Mouse (Mus musculus) lung, embryonic 16.5 days (tissue): Measurements from ENCODE around the gene Tas2r124. TPM values are rescaled to one million over a fixed set of nuclear protein-coding genes. Genes with fewer than 3 reads are reported as not detected.

ENCODE experiments used
- ATAC-seq: fragments of 200-750 bp; cut with Nextera tagmentation; 2 replicates; pipeline ENCODE4 v1.8.0; 2017; ENCODE audit warnings: low read depth, mild to moderate bottlenecking, moderate library complexity
- H3K27ac ChIP-seq: fragments of 300-500 bp; sonication (generic); 2 replicates; pipeline ENCODE4 v1.5.1; 2014; ENCODE audit warnings: mild to moderate bottlenecking, control low read depth, low read length
- H3K27me3 ChIP-seq: fragments of 300-500 bp; sonication (generic); 2 replicates; pipeline ENCODE4 v1.6.1; 2014; ENCODE audit warnings: low read depth, low read length, mixed read lengths; ENCODE audit not compliant: control insufficient read depth, insufficient read depth
- H3K36me3 ChIP-seq: fragments of 300-500 bp; sonication (generic); 2 replicates; pipeline ENCODE4 v1.6.1; 2014; ENCODE audit warnings: low read length; ENCODE audit not compliant: control insufficient read depth, insufficient read depth
- H3K4me1 ChIP-seq: fragments of 300-500 bp; sonication (generic); replicated peaks from 2 replicates; pipeline ENCODE4 v1.6.1; 2014; ENCODE audit warnings: low read length, mixed read lengths; ENCODE audit not compliant: control insufficient read depth, insufficient read depth
- H3K4me2 ChIP-seq: fragments of 300-500 bp; sonication (generic); 2 replicates; pipeline ENCODE4 v1.6.1; 2014; ENCODE audit warnings: low read depth, low read length, control low read depth
- H3K4me3 ChIP-seq: fragments of 300-500 bp; sonication (generic); 2 replicates; pipeline ENCODE4 v1.5.1; 2014; ENCODE audit warnings: mild to moderate bottlenecking, low read length, control low read depth
- H3K9ac ChIP-seq: fragments of 300-500 bp; sonication (generic); 2 replicates; pipeline ENCODE4 v1.6.1; 2014; ENCODE audit warnings: low read length, control low read depth
- H3K9me3 ChIP-seq: fragments of 300-500 bp; sonication (generic); 2 replicates; pipeline ENCODE4 v1.6.1; 2016; ENCODE audit warnings: low read length; ENCODE audit not compliant: control insufficient read depth
- WGBS: fragments of 180-500 bp; shearing (Covaris S2); extraction: QIAGEN DNeasy Blood & Tissue Kit; methylation state at CpG from one replicate; pipeline ENCODE4 v1.1.7; 2014; 5-methylcytosine and 5-hydroxymethylcytosine counted together
- polyA plus RNA-seq: library from polyadenylated mRNA; unstranded; fragments of >200 nt; fragmentation: Nextera tagmentation; extraction: Ambion mirVana; gene quantifications from 2 replicates; pipeline ENCODE4 v1.2.1, GENCODE M21; 2015

Tas2r124 gene
- not detected in 2 replicates for polyA plus RNA-seq

DNA sequence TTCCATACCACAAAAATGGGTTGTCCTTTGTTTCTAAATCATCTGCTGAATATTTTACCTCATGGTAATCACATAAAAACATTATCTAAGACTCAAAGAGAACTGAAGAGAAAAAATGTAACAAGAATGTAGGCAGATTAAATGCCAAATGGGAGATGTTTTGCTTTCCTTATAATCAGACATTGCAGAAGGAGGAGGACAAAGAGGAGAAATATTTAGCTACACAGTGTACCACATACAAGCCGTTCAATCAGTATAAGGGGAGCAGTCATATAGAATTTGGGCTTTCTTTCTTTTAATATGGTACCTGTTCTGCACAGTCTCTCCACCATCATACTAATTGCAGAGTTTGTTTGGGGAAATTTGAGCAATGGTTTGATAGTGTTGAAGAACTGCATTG lies at the start of gene Tas2r124:
Gene Tas2r124 (plus strand): TSS at position 301 of the 400 bp plus-strand sequence.
- H3K27ac ChIP-seq: no peak within 1 kb of the TSS
- 76% methylated on average over 1 of the region's 1 CpGs for WGBS

DNA sequence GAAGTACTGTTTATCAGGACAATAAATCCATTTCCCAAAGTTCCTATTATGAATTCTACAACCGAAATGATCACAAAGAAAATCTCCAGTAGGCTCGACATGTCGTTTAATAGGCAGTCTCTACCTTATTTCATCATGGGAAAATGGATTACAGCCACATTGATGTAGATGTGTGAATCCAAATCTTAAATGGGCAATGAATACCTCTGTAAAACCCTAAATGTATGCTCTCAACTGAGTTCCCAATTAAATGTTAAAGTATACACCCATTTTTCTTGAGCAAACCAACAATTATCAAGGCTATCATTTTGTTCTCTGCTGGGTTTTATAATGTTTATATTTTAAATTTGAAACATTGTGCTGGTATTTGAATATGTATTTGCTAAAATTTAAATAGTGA lies 42.7 kb upstream of the Tas2r124 start, which contains the start of gene Tas2r122:
Gene Tas2r122 (minus strand): TSS at position 101 of the 400 bp plus-strand sequence.
- H3K9ac ChIP-seq: no peak within 1 kb of the TSS
- no peaks in the 10 kb centered on the region for H3K27me3 ChIP-seq
- no peaks in the 10 kb centered on the region for H3K4me1 ChIP-seq
- WGBS: 74% methylated on average over 3 of the region's 3 CpGs
- H3K4me3 ChIP-seq: no peak within 1 kb of the TSS
- no peak for ATAC-seq
- H3K9me3 ChIP-seq: no peaks in the 10 kb centered on the region; the same call in 1 of the 2 replicates
- H3K36me3 ChIP-seq: no peaks in the 10 kb centered on the region
- no peak within 1 kb of the TSS for H3K4me2 ChIP-seq
- no peak within 1 kb of the TSS for H3K27ac ChIP-seq

More for the DNA sequence above, at the start of gene Tas2r124:
- H3K4me1 ChIP-seq: no peaks in the 10 kb centered on the region
- H3K36me3 ChIP-seq: no peaks in the 10 kb centered on the region
- H3K4me3 ChIP-seq: no peak within 1 kb of the TSS
- no peaks in the 10 kb centered on the region for H3K9me3 ChIP-seq
- no peak for ATAC-seq
- no peak within 1 kb of the TSS for H3K9ac ChIP-seq
- no peak within 1 kb of the TSS for H3K4me2 ChIP-seq
- no peaks in the 10 kb centered on the region for H3K27me3 ChIP-seq

DNA sequence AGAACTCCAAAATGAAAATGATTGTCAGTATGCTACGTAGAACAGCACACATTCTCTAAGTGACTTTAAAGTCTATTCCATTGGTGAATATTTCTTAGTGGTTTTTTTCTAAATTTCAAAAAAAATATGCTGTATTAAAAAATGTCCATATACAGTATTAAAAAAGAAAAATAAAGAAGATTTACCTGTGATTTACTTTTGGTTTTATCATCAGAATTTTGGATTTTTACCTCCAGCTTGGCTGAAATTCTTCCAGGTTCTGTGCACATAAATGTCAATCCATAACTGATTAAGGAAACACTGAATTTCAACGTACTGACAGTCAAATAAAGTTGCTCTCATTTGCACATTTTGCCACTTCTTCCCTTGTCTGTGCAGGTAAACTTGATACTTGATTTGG lies 16.6 kb upstream of the Tas2r124 start, which contains the start of gene Tas2r115:
Gene Tas2r115 (minus strand): TSS at position 101 of the 400 bp plus-strand sequence.
- Histone ChIP-seq H3K9me3 (no peaks in the 10 kb centered on the region), H3K4me3 (no peak within 1 kb of the TSS), H3K4me1 (no peaks in the 10 kb centered on the region), H3K36me3 (no peaks in the 10 kb centered on the region), H3K9ac (no peak within 1 kb of the TSS), H3K27me3 (no peaks in the 10 kb centered on the region), H3K4me2 (no peak within 1 kb of the TSS), H3K27ac (no peak within 1 kb of the TSS)
- no peak for ATAC-seq
- 55% methylated on average over 2 of the region's 2 CpGs for WGBS

DNA sequence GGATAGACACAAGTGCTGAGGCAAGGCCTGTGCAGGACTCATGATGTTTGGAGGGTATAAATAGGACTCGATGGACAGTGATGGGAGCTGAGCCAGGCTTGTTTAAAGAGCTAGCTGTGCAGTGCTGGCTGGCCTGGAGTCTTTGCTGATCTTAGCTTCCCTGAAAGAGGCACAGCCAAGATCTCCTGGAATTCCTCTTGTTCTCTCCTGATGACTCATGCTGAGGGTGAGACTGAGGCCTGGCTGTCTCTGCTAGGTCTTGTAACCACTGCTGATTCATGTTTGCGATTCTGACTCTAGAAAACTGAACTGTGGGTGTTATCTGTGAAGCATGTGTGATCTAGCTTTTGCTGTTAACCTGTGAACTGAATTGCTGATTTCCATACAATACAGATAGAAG lies 4.3 kb upstream of the Tas2r124 start:
- H3K36me3 ChIP-seq: no peaks in the 10 kb centered on the region
- H3K4me3 ChIP-seq: no peak overlapping the region
- no peak overlapping the region for H3K27ac ChIP-seq
- 86% methylated on average over 2 of the region's 2 CpGs for WGBS
- H3K9ac ChIP-seq: no peak overlapping the region
- H3K4me2 ChIP-seq: no peak overlapping the region
- no peak for ATAC-seq
- no peaks in the 10 kb centered on the region for H3K4me1 ChIP-seq
- H3K27me3 ChIP-seq: no peaks in the 10 kb centered on the region
- no peaks in the 10 kb centered on the region for H3K9me3 ChIP-seq

DNA sequence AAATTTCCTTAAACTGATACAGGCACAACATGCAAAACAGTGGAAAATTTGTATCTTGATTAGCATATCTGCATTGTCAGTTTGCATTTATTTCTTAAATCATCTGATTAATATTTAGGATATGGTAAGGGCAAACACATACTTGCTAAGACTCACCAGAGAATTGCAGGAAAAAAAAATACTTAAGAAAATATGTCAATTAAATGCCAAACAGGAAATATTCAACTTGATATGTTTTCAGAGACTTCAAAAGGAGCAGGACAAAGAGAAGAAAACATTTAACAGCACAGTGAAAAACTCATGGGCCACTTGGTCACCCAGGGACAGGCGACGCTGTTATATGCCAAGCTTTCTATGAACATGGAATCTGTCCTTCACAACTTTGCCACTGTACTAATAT lies 7.3 kb downstream of the Tas2r124 start, which contains the start of gene Tas2r102:
Gene Tas2r102 (plus strand): TSS at position 301 of the 400 bp plus-strand sequence.
- no peak within 1 kb of the TSS for H3K27ac ChIP-seq
- no peaks in the 10 kb centered on the region for H3K36me3 ChIP-seq
- H3K9ac ChIP-seq: no peak within 1 kb of the TSS
- H3K4me1 ChIP-seq: no peaks in the 10 kb centered on the region
- ATAC-seq: no peak
- 81% methylated on average over 2 of the region's 2 CpGs for WGBS
- H3K27me3 ChIP-seq: no peaks in the 10 kb centered on the region
- H3K9me3 ChIP-seq: no peaks in the 10 kb centered on the region
- H3K4me2 ChIP-seq: no peak within 1 kb of the TSS
- no peak within 1 kb of the TSS for H3K4me3 ChIP-seq

DNA sequence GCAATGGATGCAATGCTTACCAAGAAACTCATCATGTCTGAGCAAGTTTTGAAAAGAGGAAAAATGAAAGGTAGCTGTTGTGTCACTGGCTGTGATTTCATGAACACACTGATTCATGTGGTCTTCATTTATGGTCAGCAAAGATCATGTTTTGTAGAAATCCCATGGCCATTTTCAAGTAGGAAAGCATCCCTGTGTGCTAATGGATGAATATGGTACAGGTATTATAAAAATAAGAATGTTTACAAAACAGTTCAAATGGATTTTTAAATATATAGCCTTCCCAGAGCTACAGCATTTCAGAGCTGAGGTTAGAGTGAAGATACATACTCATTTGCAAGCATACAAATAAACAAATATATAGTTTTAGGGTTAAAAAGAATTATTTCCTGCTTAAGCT lies 23.5 kb downstream of the Tas2r124 start, which contains the start of gene Tas2r136:
Gene Tas2r136 (minus strand): TSS at position 101 of the 400 bp plus-strand sequence.
- no peak within 1 kb of the TSS for H3K27ac ChIP-seq
- no peaks in the 10 kb centered on the region for H3K4me1 ChIP-seq
- no peaks in the 10 kb centered on the region for H3K36me3 ChIP-seq
- H3K4me2 ChIP-seq: no peak within 1 kb of the TSS
- no peak within 1 kb of the TSS for H3K4me3 ChIP-seq
- ATAC-seq: no peak
- no peaks in the 10 kb centered on the region for H3K27me3 ChIP-seq
- no peaks in the 10 kb centered on the region for H3K9me3 ChIP-seq
- no peak within 1 kb of the TSS for H3K9ac ChIP-seq

DNA sequence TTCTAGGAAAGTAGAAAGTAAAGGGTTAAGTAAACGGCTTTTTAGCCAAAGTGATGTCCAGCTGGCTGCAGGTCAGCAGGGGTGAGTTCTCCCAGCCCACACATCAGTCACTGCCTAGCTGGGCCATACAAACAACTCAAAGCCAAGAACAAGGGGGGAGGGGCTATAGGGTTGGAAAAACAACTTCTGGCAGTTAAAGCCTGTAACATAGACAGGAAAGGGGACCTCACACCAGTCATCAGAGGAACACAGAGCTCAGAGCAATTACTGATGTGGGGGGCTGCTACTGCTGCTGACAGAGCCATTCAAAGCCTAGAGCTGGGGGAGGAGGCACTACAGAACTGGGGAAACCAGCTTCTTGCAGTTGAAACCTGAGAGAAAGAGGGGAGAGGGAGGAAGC lies 40.9 kb downstream of the Tas2r124 start:
- Histone ChIP-seq H3K36me3 (no peaks in the 10 kb centered on the region), H3K4me1 (no peaks in the 10 kb centered on the region), H3K27ac (no peak overlapping the region), H3K4me2 (no peak overlapping the region), H3K9ac (no peak overlapping the region), H3K9me3 (peaks cover 9% of the 10 kb centered on the region; the same call in 1 of the 2 replicates), H3K4me3 (no peak overlapping the region), H3K27me3 (no peaks in the 10 kb centered on the region)
- peak; percentile 88 for ATAC-seq
- WGBS: 10% methylated on average over 1 of the region's 1 CpGs

DNA sequence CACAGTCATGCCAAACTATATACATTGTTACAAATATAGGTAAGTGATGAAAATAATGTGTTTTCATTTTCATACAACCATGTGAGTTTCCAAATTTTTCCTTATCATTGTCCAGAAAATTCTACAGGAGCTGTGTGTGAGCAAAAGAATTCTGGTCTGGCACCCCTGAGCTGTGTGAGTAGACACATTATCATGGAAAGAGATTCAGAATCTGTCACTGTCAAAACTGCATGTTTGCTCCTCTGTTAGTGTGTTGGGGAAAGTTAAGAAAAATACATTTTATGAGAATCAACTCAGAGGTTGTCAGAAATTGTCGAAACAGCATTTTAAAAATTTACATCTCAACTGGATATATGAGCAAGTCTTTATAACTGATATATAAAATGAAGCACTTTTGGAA lies 48.0 kb downstream of the Tas2r124 start, which contains the start of gene Tas2r117:
Gene Tas2r117 (plus strand): TSS at position 301 of the 400 bp plus-strand sequence.
- WGBS: 84% methylated on average over 1 of the region's 1 CpGs

More for the DNA sequence above, 48.0 kb downstream of the Tas2r124 start, which contains the start of gene Tas2r117:
- no peaks in the 10 kb centered on the region for H3K27me3 ChIP-seq
- H3K4me1 ChIP-seq: no peaks in the 10 kb centered on the region
- ATAC-seq: no peak
- no peaks in the 10 kb centered on the region for H3K36me3 ChIP-seq
- no peak within 1 kb of the TSS for H3K9ac ChIP-seq
- no peaks in the 10 kb centered on the region for H3K9me3 ChIP-seq
- no peak within 1 kb of the TSS for H3K27ac ChIP-seq
- H3K4me2 ChIP-seq: no peak within 1 kb of the TSS
- no peak within 1 kb of the TSS for H3K4me3 ChIP-seq
